Mouse (Mus musculus): ENCODE results near the gene Gm45521.
"Not testable (repeated sequence)": the region's sequence is repeated elsewhere in the genome, so short reads cannot be mapped to it uniquely, and the experiment has no call there.

Gm45521 gene

GRCm38 (mm10) chr14:7999435-7999834 is 42.3 kb downstream of the Gm45521 start:
- DNase-seq (ENCODE audit: low read depth, low spot score) = no peak

DNA sequence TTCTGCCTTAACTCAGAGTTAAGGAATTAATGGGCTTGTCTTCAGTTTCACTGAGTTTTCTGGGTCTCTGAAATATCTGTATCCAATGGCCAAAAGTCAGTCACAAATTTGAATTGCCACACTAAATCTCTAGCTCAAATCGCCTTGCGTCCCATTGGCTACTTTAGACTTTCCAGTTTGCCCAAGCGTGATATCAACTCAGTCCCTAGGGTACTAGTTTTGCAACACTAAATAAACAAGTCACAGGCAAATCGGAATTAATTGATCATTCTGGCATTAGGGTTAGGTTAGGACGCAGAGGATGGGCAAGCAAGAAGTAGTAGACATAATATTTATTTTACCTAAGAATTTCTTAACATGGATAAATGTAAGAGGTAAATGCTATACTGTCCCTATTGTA is 43.2 kb downstream of the Gm45521 start:
- DNase-seq (ENCODE audit: low read depth, low spot score) = no peak

- DNase-seq (ENCODE audit: low read depth, low spot score) = no peak
These were observed 44.0 kb downstream of the Gm45521 start for GRCm38 (mm10) chr14:8000831-8001685.

DNA sequence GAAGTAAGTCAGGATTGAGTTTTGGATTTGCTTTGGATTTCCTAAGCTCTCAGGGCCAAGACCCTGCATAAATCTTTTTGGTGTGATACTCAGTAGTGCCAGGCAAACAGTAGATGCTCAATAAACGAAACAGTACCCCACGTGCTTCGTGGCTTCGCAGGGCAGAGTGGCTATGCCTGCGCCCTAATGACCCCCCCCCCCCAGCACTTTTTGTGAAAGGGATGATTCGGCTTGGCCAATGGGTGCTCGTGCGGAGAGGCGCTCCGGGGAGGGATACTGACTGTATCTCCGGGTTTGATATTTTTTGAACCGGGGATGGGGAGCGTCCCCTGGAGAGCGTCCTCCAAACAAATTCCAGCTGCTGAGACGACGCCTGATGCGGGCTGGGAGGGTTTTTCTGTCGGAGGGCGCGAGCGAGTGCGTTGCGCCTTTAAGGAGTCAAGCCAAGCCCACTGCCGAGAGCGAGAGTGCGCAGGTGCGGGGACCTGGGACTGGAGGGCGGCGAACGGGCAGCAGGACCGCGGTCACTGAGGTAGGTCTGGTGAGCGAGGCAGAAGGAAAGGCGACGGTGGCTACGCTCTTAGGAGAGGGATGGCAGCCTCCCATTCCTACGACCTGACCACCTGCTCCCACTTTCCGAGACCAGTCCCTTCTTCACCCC is 45.5 kb downstream of the Gm45521 start, which contains the start of gene Abhd6:
Gene Abhd6 (plus strand): TSS at position 471 of the 661 bp plus-strand sequence.
- DNase-seq (ENCODE audit: low read depth, low spot score) = peak; percentile 49

- no peak for DNase-seq (ENCODE audit: low read depth, low spot score)
These were observed 46.1 kb downstream of the Gm45521 start for GRCm38 (mm10) chr14:8003093-8003670.

GRCm38 (mm10) chr14:8003727-8004670 is 46.9 kb downstream of the Gm45521 start:
- DNase-seq (ENCODE audit: low read depth, low spot score) = no peak

DNA sequence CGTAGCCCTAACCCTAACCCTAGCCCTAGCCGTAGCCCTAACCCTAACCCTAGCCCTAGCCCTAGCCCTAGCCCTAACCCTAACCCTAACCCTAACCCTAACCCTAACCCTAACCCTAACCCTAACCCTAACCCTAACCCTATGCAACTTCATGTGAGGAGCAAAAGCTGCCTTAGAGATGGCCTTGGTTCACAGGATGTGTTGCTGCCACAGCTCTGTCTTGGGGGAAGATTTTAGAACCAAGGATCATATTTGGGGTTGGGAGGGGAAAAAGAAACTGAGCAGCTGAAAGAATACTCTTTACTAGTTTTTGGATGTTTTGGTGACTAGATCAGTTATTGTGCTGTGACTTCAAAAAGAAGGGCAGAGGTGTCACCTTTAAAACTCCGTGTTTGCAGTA is 49.0 kb downstream of the Gm45521 start:
- DNase-seq (ENCODE audit: low read depth, low spot score) = not testable (repeated sequence)

GRCm38 (mm10) chr14:8007084-8007483 is 50.0 kb downstream of the Gm45521 start:
- DNase-seq (ENCODE audit: low read depth, low spot score) = no peak

GRCm38 (mm10) chr14:8007486-8007885 is 50.4 kb downstream of the Gm45521 start:
- no peak for DNase-seq (ENCODE audit: low read depth, low spot score)

DNA sequence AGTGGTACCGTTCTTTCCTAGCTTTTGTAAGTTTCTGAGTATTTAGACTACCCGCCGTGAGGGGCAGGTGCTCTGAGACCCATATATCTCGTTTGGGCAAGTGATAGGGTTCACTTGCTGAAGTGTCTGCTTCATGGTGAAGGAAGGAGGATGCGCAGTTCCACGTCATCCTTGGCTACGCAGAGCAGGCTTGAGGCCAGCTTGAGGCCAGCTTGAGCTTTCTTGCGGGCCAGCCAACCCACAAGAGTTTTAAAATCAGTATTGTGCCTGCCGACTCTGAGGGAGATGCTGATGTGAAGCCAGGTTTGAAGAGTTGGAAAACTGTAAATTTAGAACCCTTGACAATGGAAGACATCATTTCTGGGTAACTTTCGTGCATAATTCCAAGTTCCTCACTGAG is 50.8 kb downstream of the Gm45521 start:
- DNase-seq (ENCODE audit: low read depth, low spot score) = no peak
